Comparison of ENCODE assay signal across 9 mouse cellular contexts in the genomic region with DNA sequence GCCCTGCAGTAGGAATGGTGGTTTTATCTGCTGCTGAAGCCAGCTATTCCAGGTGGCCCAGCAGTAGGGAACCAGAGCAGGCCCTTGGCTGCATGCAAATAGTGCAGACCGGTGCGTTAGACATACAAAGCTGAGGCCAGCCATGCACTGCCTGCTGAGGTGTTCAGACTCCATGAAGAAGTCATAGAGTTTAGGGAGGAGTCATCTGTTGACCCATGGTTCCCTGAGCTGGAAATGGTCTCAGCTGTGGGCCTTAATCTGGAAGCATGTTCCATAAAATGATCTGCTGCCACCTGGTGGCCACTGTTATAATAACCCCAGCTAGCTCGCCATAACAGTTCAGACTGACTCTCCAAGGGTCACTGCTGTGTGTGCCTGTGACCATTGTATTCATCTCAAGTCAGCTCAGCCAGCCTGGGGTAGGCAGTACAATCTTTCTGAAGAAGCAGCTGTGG. TPM values are rescaled to one million over a fixed set of nuclear protein-coding genes. Genes with fewer than 3 reads are reported as not detected.
DNase-seq lines count a peak whose midpoint lies in the region; ATAC-seq and TF ChIP-seq lines count a peak whose summit lies in the region.
"Had no signal": no experiment of that assay in that cellular context is flagged by ENCODE, and none has a peak within 500 bp of the region (broad histone marks: within the 10 kb centered on the region; RNA-seq: fewer than 3 reads in every experiment).

No protein-coding gene starts in this region.

- peak; percentile 57 for TF ChIP-seq CTCF in ES-Bruce4 (IDR thresholded peaks at IDR 0.05; ENCODE audit: low read depth, low read length)
- TF ChIP-seq CTCF in heart, postnatal 0 days (IDR thresholded peaks at IDR 0.05; ENCODE audit: low read depth) = peak; percentile 86
- peak; percentile 91 for TF ChIP-seq CTCF in liver, embryonic 14.5 days (IDR thresholded peaks at IDR 0.05; ENCODE audit: low read depth)

- no peak for TF ChIP-seq EP300 in ES-Bruce4 (IDR thresholded peaks at IDR 0.05; ENCODE audit: insufficient read depth, low read depth, low read length)
- no peak for TF ChIP-seq EP300 in heart, postnatal 0 days (IDR thresholded peaks at IDR 0.05; ENCODE audit: low read depth)
- no peak for TF ChIP-seq EP300 in liver, embryonic 14.5 days (IDR thresholded peaks at IDR 0.05; ENCODE audit: low read depth)

- H3K9ac ChIP-seq in ES-Bruce4 (ENCODE audit: low read depth, poor library complexity, severe bottlenecking) = no peak overlapping the region
- no peak overlapping the region for H3K9ac ChIP-seq in forebrain, embryonic 13.5 days
- no peak overlapping the region for H3K9ac ChIP-seq in heart, postnatal 0 days (replicated peaks; ENCODE audit: low read depth, low read length)
- no peak overlapping the region for H3K9ac ChIP-seq in liver, embryonic 14.5 days (replicated peaks)
- no peak overlapping the region for H3K9ac ChIP-seq in neural tube, embryonic 12.5 days

- peak; percentile 64 for ATAC-seq in forebrain, embryonic 13.5 days
- ATAC-seq in heart, postnatal 0 days (ENCODE audit: insufficient read depth, low read depth) = peak; percentile 64
- 0 out of 2 replicates have a peak, but pooled peaks have one; percentile 19 for ATAC-seq in liver, embryonic 14.5 days (ENCODE audit: insufficient read depth)
- peak; percentile 66 for ATAC-seq in neural tube, embryonic 12.5 days (ENCODE audit: low FRiP score, low read depth)

- H3K27ac ChIP-seq in ES-Bruce4 (ENCODE audit: insufficient read depth, low read length) = no peak overlapping the region
- H3K27ac ChIP-seq in forebrain, embryonic 13.5 days = no peak overlapping the region
- no peak overlapping the region for H3K27ac ChIP-seq in heart, postnatal 0 days (ENCODE audit: low read depth)
- H3K27ac ChIP-seq in liver, embryonic 14.5 days = no peak overlapping the region
- H3K27ac ChIP-seq in neural tube, embryonic 12.5 days = no peak overlapping the region

- no peak for TF ChIP-seq POLR2A in ES-Bruce4 (IDR thresholded peaks at IDR 0.05; ENCODE audit: insufficient read depth, low read length)

- DNase-seq in c-Kit-positive CD71-positive TER-119-negative erythroid progenitor cells, embryonic 14.5 days (ENCODE audit: low read depth) = peak; percentile 32
- DNase-seq in heart, postnatal 0 days (ENCODE audit: low spot score) = peak; percentile 69
- DNase-seq in kidney, postnatal 14 days = peak; percentile 85
- DNase-seq in liver, embryonic 14.5 days (ENCODE audit: low read depth in 3 of 3, low spot score in 3 of 3) = peak; percentile 36
- DNase-seq in testis, postnatal 10 days (ENCODE audit: low spot score) = peak; percentile 92

- H3K4me3 ChIP-seq in ES-Bruce4 (ENCODE audit: low read depth, low read length) = no peak overlapping the region
- no peak overlapping the region for H3K4me3 ChIP-seq in forebrain, embryonic 13.5 days
- H3K4me3 ChIP-seq in heart, postnatal 0 days (ENCODE audit: low read depth, low read length) = no peak overlapping the region
- H3K4me3 ChIP-seq in liver, embryonic 14.5 days (ENCODE audit: insufficient read depth in 1 of 2, low read depth in 2 of 2, low read length in 2 of 2) = no peak overlapping the region
- no peak overlapping the region for H3K4me3 ChIP-seq in neural tube, embryonic 12.5 days
- H3K4me3 ChIP-seq: erythroblast, embryonic 14.5 days had no signal

- H3K4me2 ChIP-seq in forebrain, embryonic 13.5 days = no peak overlapping the region
- H3K4me2 ChIP-seq in heart, postnatal 0 days (ENCODE audit: low read depth, low read length) = no peak overlapping the region
- H3K4me2 ChIP-seq in liver, embryonic 14.5 days (ENCODE audit: low read depth) = no peak overlapping the region
- no peak overlapping the region for H3K4me2 ChIP-seq in neural tube, embryonic 12.5 days (replicated peaks)

- WGBS in forebrain, embryonic 13.5 days = 36% methylated on average over 3 of the region's 3 CpGs
- WGBS in heart, postnatal 0 days = 43% methylated on average over 3 of the region's 3 CpGs
- WGBS in liver, embryonic 14.5 days (ENCODE audit: insufficient replicate concordance) = 41% methylated on average over 3 of the region's 3 CpGs
- 39% methylated on average over 3 of the region's 3 CpGs for WGBS in neural tube, embryonic 12.5 days

- H3K27me3 ChIP-seq in ES-Bruce4 (ENCODE audit: control insufficient read depth, insufficient read depth, low read length, poor library complexity, severe bottlenecking) = no peaks in the 10 kb centered on the region
- H3K27me3 ChIP-seq in forebrain, embryonic 13.5 days = no peaks in the 10 kb centered on the region
- no peaks in the 10 kb centered on the region for H3K27me3 ChIP-seq in heart, postnatal 0 days (ENCODE audit: control insufficient read depth, insufficient read depth, low read length)
- H3K27me3 ChIP-seq in liver, embryonic 14.5 days (ENCODE audit: control insufficient read depth, insufficient read depth, low read length) = no peaks in the 10 kb centered on the region
- no peaks in the 10 kb centered on the region for H3K27me3 ChIP-seq in neural tube, embryonic 12.5 days (replicated peaks)

- no peaks in the 10 kb centered on the region for H3K9me3 ChIP-seq in ES-Bruce4 (replicated peaks; ENCODE audit: control insufficient read depth, insufficient read depth, low read length, poor library complexity, severe bottlenecking)
- no peaks in the 10 kb centered on the region for H3K9me3 ChIP-seq in forebrain, embryonic 13.5 days (replicated peaks)
- H3K9me3 ChIP-seq in heart, postnatal 0 days (replicated peaks; ENCODE audit: control insufficient read depth, low read length) = no peaks in the 10 kb centered on the region
- no peaks in the 10 kb centered on the region for H3K9me3 ChIP-seq in liver, embryonic 14.5 days (ENCODE audit: control insufficient read depth, low read length)
- no peaks in the 10 kb centered on the region for H3K9me3 ChIP-seq in neural tube, embryonic 12.5 days

- H3K36me3 ChIP-seq in ES-Bruce4 (ENCODE audit: control insufficient read depth, insufficient read depth, low read length, poor library complexity, severe bottlenecking) = no peaks in the 10 kb centered on the region
- H3K36me3 ChIP-seq in forebrain, embryonic 13.5 days (ENCODE audit: poor library complexity, severe bottlenecking) = no peaks in the 10 kb centered on the region
- no peaks in the 10 kb centered on the region for H3K36me3 ChIP-seq in heart, postnatal 0 days (replicated peaks; ENCODE audit: control insufficient read depth, insufficient read depth, low read length)
- no peaks in the 10 kb centered on the region for H3K36me3 ChIP-seq in liver, embryonic 14.5 days (replicated peaks; ENCODE audit: control insufficient read depth, insufficient read depth, low read depth)
- H3K36me3 ChIP-seq in neural tube, embryonic 12.5 days = no peaks in the 10 kb centered on the region

- no peaks in the 10 kb centered on the region for H3K4me1 ChIP-seq in ES-Bruce4 (ENCODE audit: control insufficient read depth, insufficient read depth, low read length)
- peaks cover 12% of the 10 kb centered on the region; the same call in 1 of the 2 replicates for H3K4me1 ChIP-seq in forebrain, embryonic 13.5 days
- H3K4me1 ChIP-seq in heart, postnatal 0 days (ENCODE audit: control insufficient read depth, insufficient read depth) = 0 out of 2 replicates have a peak, but pooled peaks cover 6% of the 10 kb centered on the region
- H3K4me1 ChIP-seq in liver, embryonic 14.5 days (replicated peaks; ENCODE audit: control insufficient read depth in 2 of 2, insufficient read depth in 2 of 2, low read length in 1 of 2) = no peaks in the 10 kb centered on the region
- no peaks in the 10 kb centered on the region for H3K4me1 ChIP-seq in neural tube, embryonic 12.5 days

RNA-seq across cellular contexts. Expression of gene Slc41a3, which starts 29.2 kb away (rescaled TPM):
- 1.8 and 2.2 TPM in 2 replicates for polyA plus RNA-seq in ES-Bruce4 (2011; ENCODE audit: insufficient read depth, insufficient read length, low read depth, missing spikeins)
- polyA plus RNA-seq in forebrain, embryonic 13.5 days (2015; fragmentation: Nextera tagmentation; extraction: Ambion mirVana) = 1.7 and 1.9 TPM in 2 replicates
- 35.0 and 39.8 TPM in 2 replicates for total RNA-seq in heart, postnatal 0 days (2014; rRNA removed; ENCODE audit: low replicate concordance)
- polyA plus RNA-seq in heart, postnatal 0 days (2015; fragmentation: Nextera tagmentation; extraction: Ambion mirVana) = 17.5 and 23.4 TPM in 2 replicates
- 23.5 and 25.3 TPM in 2 replicates for polyA plus RNA-seq in liver, embryonic 14.5 days (2012; rRNA removed)
- 27.6 and 30.6 TPM in 2 replicates for polyA plus RNA-seq in liver, embryonic 14.5 days (2014; fragmentation: Nextera tagmentation; extraction: Ambion mirVana)
- 4.0 and 4.1 TPM in 2 replicates for polyA plus RNA-seq in neural tube, embryonic 12.5 days (2016; fragmentation: Nextera tagmentation; extraction: Ambion mirVana)

Comparison
In these comparisons a context has a peak if more than half of its experiments do, and no peak if none do; other contexts are left out.
1. DNase-seq: peak in every context shown above with its lines; median percentile 92 in testis, postnatal 10 days; 85 in kidney, postnatal 14 days; 69 in heart, postnatal 0 days; 36 in liver, embryonic 14.5 days; 32 in c-Kit-positive CD71-positive TER-119-negative erythroid progenitor cells, embryonic 14.5 days.